Mouse (Mus musculus) thymus, postnatal 4 days (tissue): Measurements from ENCODE around the gene C1qtnf4.

ENCODE experiments used
- DNase-seq: peaks from one replicate; pipeline ENCODE4 v3.0.0; 2021

Gene C1qtnf4

DNA sequence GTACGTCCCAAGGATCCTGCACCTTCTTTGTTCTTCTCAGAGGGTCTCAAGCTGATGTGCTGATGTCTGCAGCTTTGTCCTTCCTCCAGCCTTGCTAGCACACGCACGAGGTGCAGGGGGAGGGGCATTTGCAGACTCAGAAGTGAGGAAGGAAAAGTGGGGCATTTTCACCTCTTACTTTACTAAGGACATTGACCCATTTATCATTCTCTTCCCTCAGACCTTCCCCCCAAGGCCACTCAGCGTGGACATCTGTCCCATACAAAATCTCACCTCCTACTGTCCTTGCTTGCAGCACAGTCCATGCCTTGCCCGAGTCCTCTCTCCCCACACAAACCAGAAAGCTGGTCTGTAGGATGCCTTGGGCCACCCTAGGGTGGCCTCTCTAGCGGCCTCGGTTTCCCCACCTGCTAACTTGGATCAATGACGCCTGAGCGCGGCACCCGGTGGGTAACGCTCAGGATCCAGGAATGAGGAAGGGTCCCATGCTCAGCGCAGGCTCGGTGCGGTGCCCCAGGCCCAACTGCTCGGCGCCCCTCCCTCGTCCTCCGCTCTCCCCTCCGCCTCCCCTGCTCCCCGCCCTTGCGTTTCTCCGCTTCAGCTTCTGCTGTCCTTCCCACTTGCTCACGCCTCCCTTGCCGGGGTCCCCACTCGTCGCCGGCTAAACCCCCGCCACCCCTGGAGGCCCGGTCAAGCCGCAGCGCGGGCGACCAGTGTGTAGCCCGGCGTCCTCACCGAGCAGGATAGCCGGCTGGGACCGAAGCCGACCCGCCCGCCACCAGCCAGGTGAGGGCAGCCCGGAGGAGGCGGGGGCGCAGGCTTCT, at the start of gene C1qtnf4:
C1qtnf4 (plus strand) TSS at position 643 of the 824 bp plus-strand sequence.
- peak; percentile 29 for DNase-seq

GRCm38 (mm10) chr2:90838621-90839020, 47.0 kb upstream of the C1qtnf4 start:
- DNase-seq = no peak

DNA sequence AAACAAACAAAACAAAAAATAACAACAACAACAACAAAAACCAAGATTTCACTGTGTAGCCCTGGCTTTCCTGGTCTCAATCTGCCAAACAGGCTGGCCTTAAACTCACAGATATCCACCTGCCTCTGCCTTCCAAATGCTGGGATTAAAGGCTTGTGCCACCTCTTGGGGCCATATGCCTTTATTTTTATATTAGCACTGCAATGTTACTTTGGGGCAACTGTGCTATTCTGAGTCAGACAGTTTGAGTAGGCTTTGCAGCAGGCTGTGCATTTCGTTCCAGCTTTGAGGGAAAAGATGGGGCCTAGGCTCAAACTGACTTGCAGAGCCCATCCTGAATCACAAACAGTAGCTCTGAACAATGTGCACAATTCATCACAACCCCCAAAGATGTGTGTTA, 42.0 kb upstream of the C1qtnf4 start:
- no peak for DNase-seq

DNA sequence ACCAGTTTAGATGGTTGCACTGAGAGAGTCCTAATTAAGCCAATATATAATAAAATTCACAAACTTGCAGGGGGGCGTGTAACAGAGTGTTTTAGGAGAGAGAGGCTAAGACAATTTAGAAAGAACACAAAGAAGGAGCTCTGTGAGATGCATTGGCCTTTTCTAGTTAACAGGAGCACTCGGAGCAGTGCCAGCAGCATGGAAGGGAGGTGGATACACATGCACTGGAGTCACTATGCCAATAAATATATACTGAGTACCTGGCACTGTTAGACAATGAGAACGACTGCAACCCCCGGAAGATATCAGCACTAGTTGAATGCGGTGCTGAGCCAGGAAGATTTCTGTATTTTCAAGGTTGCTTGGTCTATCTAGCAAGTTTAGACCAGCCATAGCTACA, 41.4 kb upstream of the C1qtnf4 start:
- no peak for DNase-seq

DNA sequence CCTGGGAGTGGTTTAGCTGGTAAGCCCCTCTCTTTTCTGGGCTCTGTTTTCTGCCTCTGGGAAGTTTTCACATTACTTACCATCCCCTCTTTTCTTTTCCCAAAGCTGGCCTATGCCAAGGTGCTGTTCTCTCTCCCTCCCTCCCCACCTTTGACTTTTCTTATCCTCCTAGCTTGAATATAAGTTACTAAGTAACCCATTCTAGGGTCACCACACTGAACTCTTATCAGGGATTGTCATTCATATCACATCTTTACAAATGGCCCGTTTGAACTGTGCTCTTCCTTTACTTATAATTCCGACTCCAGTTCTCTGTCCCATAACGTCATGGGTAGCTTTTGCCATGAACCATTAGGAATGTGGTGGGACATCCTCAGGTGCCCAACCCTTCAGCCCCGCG, 40.4 kb upstream of the C1qtnf4 start:
- no peak for DNase-seq

- peak; percentile 9 for DNase-seq
Measured at GRCm38 (mm10) chr2:90846171-90846570, 39.5 kb upstream of the C1qtnf4 start.

DNA sequence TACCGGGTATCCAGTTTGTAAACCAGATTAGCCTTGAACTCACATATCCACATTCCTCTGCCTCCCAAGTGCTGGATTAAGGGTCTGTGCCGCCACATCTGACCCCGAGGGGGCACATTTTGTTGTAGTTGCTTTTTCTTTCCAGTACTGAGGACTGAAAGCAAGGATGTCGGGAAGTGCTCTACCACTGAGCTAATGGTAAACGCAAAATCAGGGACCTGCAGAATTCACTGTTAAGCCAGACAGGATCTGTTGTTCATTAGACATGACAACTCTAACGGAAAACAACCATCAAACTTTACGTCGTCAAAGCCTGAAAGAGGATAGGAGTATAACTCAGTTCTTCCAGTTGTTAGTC, 39.1 kb upstream of the C1qtnf4 start:
- DNase-seq = peak; percentile 41

DNA sequence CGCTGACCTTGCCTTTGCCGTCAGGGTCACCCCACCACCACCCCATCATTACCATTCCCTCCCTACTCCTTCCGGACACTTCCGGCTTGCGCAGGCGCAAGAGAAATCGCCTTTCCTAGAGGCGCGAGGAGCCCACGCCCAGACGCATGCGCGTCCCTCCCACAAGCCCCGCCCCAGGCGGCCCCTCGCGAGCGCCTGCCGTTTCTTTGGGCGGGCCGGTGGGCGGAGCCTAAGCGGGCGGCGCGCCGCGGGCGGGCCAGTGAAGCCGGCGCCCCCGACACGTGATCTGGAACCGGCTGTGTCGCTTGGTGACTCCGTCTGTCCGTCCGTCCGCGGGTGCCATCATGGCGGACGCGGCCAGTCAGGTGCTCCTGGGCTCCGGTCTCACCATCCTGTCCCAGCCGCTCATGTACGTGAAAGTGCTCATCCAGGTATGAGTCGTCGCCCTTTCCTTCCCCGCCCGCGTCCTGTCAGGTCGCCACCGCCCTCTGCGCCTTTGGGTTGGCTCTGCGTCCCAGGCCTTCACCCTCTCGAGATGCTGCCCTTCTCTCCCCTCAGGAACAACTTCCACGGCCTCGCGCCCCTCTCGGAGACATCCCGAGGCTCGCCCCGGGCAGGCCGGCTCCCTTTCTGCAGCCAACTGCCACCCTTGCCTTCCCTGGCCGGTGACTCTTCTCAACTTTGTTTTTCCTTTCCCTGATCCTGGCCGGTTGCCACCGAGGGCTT, 38.5 kb upstream of the C1qtnf4 start, which contains the start of gene Mtch2:
Mtch2 (plus strand) TSS at position 201 of the 726 bp plus-strand sequence.
- DNase-seq = peak; percentile 99

- DNase-seq = no peak
Measured at GRCm38 (mm10) chr2:90847681-90848050, 38.0 kb upstream of the C1qtnf4 start.

DNA sequence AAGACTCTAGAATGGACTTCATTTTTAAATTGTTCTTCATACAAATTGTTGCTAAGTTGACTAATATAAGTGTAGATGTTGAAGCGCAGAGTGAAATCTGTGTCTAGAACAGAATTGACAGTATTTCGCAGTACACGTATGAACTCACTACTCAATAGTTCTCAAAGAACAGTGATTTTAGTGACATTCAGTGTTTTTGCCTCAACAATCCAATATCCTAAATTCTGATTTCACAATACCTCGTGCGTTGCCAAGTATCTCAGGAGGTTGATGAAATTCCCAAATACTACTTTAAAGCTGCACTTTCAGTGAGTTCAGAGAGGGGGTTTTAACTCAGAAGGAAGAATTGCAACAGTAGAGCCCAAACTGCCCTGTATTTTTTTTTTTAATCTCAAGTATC, 37.3 kb upstream of the C1qtnf4 start:
- DNase-seq = no peak

- no peak for DNase-seq
Measured at GRCm38 (mm10) chr2:90850401-90850800, 35.3 kb upstream of the C1qtnf4 start.

GRCm38 (mm10) chr2:90861486-90861885, 24.2 kb upstream of the C1qtnf4 start:
- no peak for DNase-seq

- DNase-seq = no peak
Measured at GRCm38 (mm10) chr2:90864184-90864583, 21.5 kb upstream of the C1qtnf4 start.

- peak; percentile 88 for DNase-seq
Measured at GRCm38 (mm10) chr2:90866524-90866923, 19.1 kb upstream of the C1qtnf4 start.

DNA sequence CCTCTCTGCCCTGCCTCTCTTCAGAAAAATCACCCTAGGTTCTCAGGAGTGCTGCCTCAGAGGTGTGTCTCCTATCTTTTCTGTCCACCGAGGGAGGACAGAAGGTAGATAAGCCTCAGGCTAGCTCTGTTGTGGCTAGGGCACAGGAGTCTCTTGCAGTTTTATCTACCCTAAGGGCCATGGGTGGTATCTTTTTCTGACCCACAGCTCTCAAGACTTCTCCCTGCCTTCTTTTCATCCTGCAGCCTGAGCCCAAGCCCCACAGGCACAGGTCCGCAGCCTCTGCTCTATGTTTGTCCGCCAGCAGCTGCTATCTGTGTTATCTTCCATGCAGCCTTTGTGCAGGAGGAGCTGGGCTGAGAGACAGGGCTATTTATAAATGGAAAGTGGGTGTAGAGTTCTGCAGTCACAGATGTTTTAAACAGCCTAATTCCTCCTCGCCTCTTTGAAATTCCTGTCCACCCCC, 15.5 kb upstream of the C1qtnf4 start:
- DNase-seq = no peak

DNA sequence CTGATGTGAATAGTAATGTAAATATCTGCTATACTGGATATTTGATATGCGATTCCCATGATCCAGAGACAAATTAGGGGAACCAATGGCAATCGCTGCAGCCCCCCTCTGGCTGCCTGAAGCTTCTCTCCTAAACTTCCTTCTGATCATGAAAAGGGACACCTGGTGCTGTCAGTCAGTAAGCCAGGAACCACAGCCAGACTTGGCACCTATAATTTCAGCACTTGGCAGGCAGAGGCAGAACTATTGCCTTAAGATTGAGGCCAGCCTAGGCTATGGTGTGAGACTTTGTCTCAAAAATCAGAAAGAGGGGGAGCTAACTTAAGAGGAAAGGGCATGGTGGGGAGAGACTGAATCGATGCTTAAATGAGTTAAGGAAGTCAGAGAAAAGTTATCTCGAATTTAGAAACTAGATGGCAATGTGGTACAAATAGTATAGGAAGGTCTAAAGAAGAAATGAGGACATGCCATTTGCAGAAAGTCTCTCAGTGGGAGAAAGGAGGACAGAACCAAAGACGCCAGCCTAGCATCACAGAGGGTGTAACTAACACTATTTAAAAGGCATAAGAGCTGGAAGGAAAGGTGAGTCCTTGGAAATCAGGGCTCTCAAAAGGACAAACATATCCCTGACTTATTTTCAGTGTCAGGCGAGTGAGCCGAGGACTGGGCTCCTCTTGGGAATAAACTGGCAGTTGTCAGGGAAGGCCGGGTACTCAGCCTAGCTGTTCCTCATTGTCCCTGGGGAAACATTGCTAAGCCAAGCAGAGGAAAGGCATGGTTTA, 14.3 kb upstream of the C1qtnf4 start:
- no peak for DNase-seq

DNA sequence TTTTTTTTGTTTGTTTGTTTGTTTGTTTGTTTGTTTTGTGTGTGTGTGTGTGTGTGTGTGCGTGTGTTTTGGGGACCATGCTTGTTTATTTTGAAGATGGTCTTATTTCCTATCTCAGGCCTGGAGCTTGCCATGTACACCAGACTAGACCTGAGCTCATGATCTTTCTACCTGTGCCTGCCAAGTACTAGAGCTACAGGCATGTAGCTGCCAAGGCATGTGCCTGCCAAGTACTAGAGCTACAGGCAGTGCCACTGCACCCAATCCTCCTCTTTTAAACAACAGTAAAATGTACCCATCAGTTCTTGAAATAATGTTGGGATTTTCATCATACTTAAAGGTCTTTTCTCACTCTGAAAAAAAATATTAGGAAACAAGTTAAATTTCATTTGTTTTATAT, 11.6 kb upstream of the C1qtnf4 start:
- no peak for DNase-seq

GRCm38 (mm10) chr2:90875239-90875638, 10.4 kb upstream of the C1qtnf4 start:
- DNase-seq = no peak

DNA sequence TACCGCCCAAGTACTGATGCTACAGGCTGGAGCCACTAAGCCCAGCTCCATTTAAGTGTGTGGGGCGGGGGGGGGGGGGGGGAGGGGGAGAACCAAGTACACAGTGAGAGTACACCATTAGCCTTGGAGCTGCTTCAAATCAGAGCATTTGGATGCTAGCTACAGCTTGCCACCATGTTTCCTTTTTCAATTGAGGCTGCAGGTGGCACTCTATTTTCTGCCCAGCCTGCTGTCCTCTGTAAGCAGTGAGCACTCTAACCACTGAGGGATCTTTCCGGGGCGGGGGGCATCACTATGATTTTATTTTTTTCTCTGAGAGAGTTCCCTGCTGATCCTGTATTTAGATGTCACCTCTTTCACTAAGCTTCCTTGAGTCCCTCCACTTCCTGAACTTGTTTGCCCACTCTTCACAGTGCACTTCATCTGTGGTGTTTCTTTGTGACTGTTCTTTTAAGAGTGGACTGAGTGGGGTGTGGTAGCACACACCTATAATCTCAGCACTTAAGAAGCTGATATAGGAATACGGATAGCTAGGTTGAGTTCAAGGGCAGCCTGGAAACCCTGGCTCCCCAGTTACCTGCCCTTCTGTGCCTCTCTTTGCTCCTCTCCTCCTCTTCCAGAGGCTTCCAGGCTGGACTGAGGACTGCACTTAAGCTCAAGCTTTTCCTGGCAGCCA, 7.9 kb upstream of the C1qtnf4 start:
- no peak for DNase-seq

DNA sequence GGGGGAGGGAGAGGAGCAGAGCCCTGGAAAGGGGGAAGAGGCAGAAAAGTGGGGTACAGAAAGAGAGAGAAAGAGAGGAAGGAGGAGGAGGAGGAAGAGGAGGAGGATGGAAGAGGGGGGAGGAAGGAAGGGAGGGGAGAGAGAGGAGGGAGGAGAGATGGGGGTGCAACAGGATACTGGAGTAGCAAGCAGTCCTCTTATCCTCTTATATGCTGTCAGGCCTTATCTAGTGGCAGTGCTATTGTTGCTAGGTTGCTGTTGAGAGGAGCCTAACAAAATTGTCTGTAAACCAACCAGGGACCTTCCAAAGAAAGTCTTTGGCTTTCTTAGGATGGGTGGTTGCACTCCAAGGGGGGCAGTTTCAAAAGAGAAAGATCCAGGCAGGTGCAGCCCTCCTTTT, 6.2 kb upstream of the C1qtnf4 start:
- no peak for DNase-seq

DNA sequence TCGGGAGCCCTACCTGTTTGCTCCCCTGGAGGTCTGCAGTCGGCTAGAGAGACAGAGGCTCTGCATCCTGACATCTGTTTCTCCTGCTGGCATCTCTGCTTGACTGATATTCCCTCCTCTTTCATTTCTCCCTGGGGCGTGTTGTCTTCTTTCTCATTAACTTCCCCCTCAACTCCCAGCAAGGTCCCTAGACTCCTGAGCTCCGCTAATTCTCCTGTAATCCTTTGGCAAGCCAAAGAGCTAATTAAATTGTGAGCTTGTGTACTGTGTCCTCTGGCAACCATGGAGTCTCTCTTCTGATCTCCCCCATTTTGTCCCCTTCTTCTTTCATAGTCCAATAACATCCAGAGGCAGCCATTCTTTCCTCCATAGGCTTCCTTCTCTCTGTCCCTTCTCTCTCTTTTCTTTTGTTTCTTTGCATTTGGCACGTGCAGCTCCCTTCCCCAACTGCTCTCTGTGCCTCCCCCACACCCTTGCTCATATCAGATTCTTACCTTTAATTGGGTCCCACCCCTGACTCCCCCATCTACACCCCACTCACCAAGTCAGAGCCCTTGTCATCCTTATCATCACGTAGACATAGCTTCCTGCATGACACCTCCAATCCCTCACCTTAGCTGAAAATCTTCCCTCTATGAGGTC, 5.4 kb upstream of the C1qtnf4 start:
- no peak for DNase-seq

DNA sequence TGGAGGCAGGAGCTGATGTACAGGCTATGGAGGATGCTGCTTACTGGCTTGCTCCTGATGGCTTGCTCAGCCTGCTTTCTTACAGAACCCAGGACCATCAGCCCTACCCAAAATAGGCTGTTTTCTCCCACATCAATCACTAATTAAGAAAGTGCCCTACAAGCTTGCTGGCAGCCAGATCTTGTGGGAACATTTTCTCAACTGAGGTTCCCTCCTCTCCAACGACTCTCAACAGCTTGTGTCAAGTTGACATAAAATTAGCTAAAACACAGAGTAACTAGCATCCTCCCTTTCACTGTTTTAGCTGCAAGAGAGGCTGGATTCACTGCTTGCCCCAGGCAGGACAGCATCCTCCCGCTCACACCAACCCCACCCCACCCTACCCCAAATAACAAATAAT, 3.8 kb upstream of the C1qtnf4 start:
- no peak for DNase-seq
